Mouse (Mus musculus) midbrain, embryonic 14.5 days (tissue): ENCODE data around the gene Zfp1. TPM values are rescaled to one million over a fixed set of nuclear protein-coding genes. Genes with fewer than 3 reads are reported as not detected.

ENCODE experiments used
- ATAC-seq: fragments of 200-750 bp; cut with Nextera tagmentation; 2 replicates; pipeline ENCODE4 v1.8.0; 2017; ENCODE audit warnings: moderate number of reproducible peaks, moderate library complexity; ENCODE audit not compliant: low FRiP score, low TSS enrichment
- DNase-seq: peaks from one replicate; pipeline ENCODE4 v3.0.0-alpha.2; 2015
- H3K27ac ChIP-seq: fragments of 300-500 bp; sonication (generic); replicated peaks from 2 replicates; pipeline ENCODE4 v1.5.1; 2014; ENCODE audit warnings: mild to moderate bottlenecking, low read depth, low read length, moderate library complexity
- H3K27me3 ChIP-seq: fragments of 300-500 bp; sonication (generic); 2 replicates; pipeline ENCODE4 v1.6.1; 2014; ENCODE audit warnings: low read length, control low read depth, mixed read lengths; ENCODE audit not compliant: control insufficient read depth, insufficient read depth
- H3K36me3 ChIP-seq: fragments of 300-500 bp; sonication (generic); 2 replicates; pipeline ENCODE4 v1.6.1; 2014; ENCODE audit warnings: low read length, control low read depth; ENCODE audit not compliant: control insufficient read depth, insufficient read depth
- H3K4me1 ChIP-seq: fragments of 300-500 bp; sonication (generic); 2 replicates; pipeline ENCODE4 v1.6.1; 2014; ENCODE audit warnings: mild to moderate bottlenecking, antibody characterized with exemption, low read length, control low read depth; ENCODE audit not compliant: control insufficient read depth, insufficient read depth
- H3K4me2 ChIP-seq: fragments of 300-500 bp; sonication (generic); 2 replicates; pipeline ENCODE4 v1.6.1; 2014; ENCODE audit warnings: mild to moderate bottlenecking, low read length, moderate library complexity
- H3K4me3 ChIP-seq: fragments of 300-500 bp; sonication (generic); replicated peaks from 2 replicates; pipeline ENCODE4 v1.5.1; 2014; ENCODE audit warnings: low read depth, low read length
- H3K9ac ChIP-seq: fragments of 300-500 bp; sonication (generic); replicated peaks from 2 replicates; pipeline ENCODE4 v1.6.1; 2014; ENCODE audit warnings: mild to moderate bottlenecking, low read length, moderate library complexity
- H3K9me3 ChIP-seq: fragments of 300-500 bp; sonication (generic); 2 replicates; pipeline ENCODE4 v1.6.1; 2016; ENCODE audit warnings: low read length, control low read depth, mixed read lengths; ENCODE audit not compliant: control insufficient read depth
- WGBS: fragments of 180-500 bp; shearing (Covaris S2); extraction: QIAGEN DNeasy Blood & Tissue Kit; methylation state at CpG from one replicate; pipeline ENCODE4 v1.1.7; 2014; 5-methylcytosine and 5-hydroxymethylcytosine counted together
- polyA plus RNA-seq: library from polyadenylated mRNA; unstranded; fragments of >200 nt; fragmentation: Nextera tagmentation; extraction: Ambion mirVana; gene quantifications from 2 replicates; pipeline ENCODE4 v1.2.1, GENCODE M21; 2014

The Zfp1 gene
- 27.3 and 33.8 TPM in 2 replicates for polyA plus RNA-seq

GRCm38 (mm10) chr8:111643264-111644141 is at the start of gene Zfp1:
Zfp1 (plus strand) TSS chr8:111643401.
- peak within 1 kb of the TSS; percentile 83 for H3K9ac ChIP-seq
- no peaks in the 10 kb centered on the region for H3K9me3 ChIP-seq
- WGBS: under 1% methylated on average over 75 of the region's 75 CpGs
- H3K4me3 ChIP-seq: peak within 1 kb of the TSS; percentile 88
- 0 out of 2 replicates have a peak, but pooled peaks cover 8% of the 10 kb centered on the region for H3K4me1 ChIP-seq
- H3K27me3 ChIP-seq: no peaks in the 10 kb centered on the region
- peak within 1 kb of the TSS; percentile 94 for H3K27ac ChIP-seq
- no peaks in the 10 kb centered on the region for H3K36me3 ChIP-seq
- H3K4me2 ChIP-seq: peak within 1 kb of the TSS; percentile 64
- ATAC-seq: peak; percentile 98
- peak; percentile 98 for DNase-seq

- H3K9me3 ChIP-seq: no peaks in the 10 kb centered on the region
Measured at GRCm38 (mm10) chr8:111594044-111594840, 49.0 kb upstream of the Zfp1 start.

GRCm38 (mm10) chr8:111594951-111595350 is 48.2 kb upstream of the Zfp1 start:
- no peak for ATAC-seq
- no peaks in the 10 kb centered on the region for H3K9me3 ChIP-seq
- peaks cover 43% of the 10 kb centered on the region for H3K4me1 ChIP-seq
- 91% methylated on average over 2 of the region's 2 CpGs for WGBS
- H3K4me3 ChIP-seq: no peak overlapping the region
- H3K27ac ChIP-seq: peak overlapping the region; percentile 41; the same call in 1 of the 2 replicates
- H3K27me3 ChIP-seq: no peaks in the 10 kb centered on the region
- no peak overlapping the region for H3K9ac ChIP-seq
- no peak overlapping the region for H3K4me2 ChIP-seq
- 0 out of 2 replicates have a peak, but pooled peaks cover 3% of the 10 kb centered on the region for H3K36me3 ChIP-seq
- no peak for DNase-seq

More at GRCm38 (mm10) chr8:111594044-111594840, 49.0 kb upstream of the Zfp1 start:
- Histone ChIP-seq H3K4me1 (peaks cover 43% of the 10 kb centered on the region), H3K4me3 (no peak overlapping the region), H3K9ac (no peak overlapping the region), H3K36me3 (0 out of 2 replicates have a peak, but pooled peaks cover 3% of the 10 kb centered on the region), H3K27ac (no peak overlapping the region), H3K27me3 (no peaks in the 10 kb centered on the region), H3K4me2 (no peak overlapping the region)
- WGBS: 80% methylated on average over 3 of the region's 3 CpGs
- no peak for DNase-seq
- no peak for ATAC-seq

DNA sequence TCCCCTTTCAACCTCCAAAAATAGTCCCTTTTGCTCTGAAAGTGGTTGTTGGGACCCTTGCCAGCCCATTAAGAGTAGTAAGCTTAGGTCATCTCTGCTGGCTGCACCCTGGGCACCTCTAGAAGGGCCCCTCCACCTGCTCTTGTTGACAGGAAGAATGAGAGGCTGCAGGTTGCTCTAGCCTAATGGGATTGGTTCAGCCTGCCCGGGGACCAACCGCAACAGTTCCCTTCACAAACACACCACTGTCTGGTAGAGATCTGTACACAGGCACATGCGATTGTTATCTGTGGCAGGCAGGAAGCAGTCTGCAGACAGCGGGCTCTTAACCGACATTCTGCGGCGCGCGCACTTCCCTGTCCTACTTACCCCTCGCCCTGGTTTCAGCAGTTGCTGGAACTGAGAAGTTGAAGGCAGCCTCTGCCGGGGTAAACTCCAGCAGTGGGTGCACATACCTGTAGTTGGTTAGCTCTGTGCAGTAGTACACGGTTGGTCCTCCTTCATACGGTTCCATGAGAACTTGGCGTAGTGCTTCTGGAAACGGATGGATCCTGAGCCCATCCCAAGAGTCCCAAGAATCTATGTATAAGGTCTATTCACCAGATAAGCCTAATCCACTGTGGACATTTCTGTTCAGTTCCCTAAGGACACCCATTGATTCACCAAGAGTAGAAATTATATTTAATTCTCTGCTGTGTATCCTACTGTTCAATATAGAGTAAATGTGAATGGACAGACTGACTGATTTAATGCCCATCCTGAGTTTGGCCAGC is 47.3 kb upstream of the Zfp1 start:
- ATAC-seq (no peak), DNase-seq (no peak)
- Histone ChIP-seq H3K4me2 (no peak overlapping the region), H3K9ac (no peak overlapping the region), H3K27ac (peak overlapping the region; percentile 41; the same call in 1 of the 2 replicates), H3K4me3 (no peak overlapping the region), H3K27me3 (no peaks in the 10 kb centered on the region), H3K36me3 (0 out of 2 replicates have a peak, but pooled peaks cover 2% of the 10 kb centered on the region), H3K9me3 (no peaks in the 10 kb centered on the region), H3K4me1 (peaks cover 43% of the 10 kb centered on the region)
- 83% methylated on average over 15 of the region's 15 CpGs for WGBS

GRCm38 (mm10) chr8:111596485-111596821 is 46.7 kb upstream of the Zfp1 start:
- H3K27ac ChIP-seq: no peak overlapping the region
- no peaks in the 10 kb centered on the region for H3K36me3 ChIP-seq
- H3K9ac ChIP-seq: no peak overlapping the region
- no peak overlapping the region for H3K4me2 ChIP-seq
- peaks cover 43% of the 10 kb centered on the region for H3K4me1 ChIP-seq
- no peak overlapping the region for H3K4me3 ChIP-seq
- no peak for ATAC-seq
- no peak for DNase-seq
- H3K27me3 ChIP-seq: no peaks in the 10 kb centered on the region
- no peaks in the 10 kb centered on the region for H3K9me3 ChIP-seq
- 69% methylated on average over 3 of the region's 3 CpGs for WGBS

GRCm38 (mm10) chr8:111597310-111597709 is 45.9 kb upstream of the Zfp1 start:
- no peak for ATAC-seq
- 78% methylated on average over 1 of the region's 1 CpGs for WGBS
- Histone ChIP-seq H3K4me2 (no peak overlapping the region), H3K9me3 (no peaks in the 10 kb centered on the region), H3K4me1 (peaks cover 37% of the 10 kb centered on the region), H3K27me3 (no peaks in the 10 kb centered on the region), H3K9ac (no peak overlapping the region), H3K36me3 (no peaks in the 10 kb centered on the region), H3K4me3 (no peak overlapping the region), H3K27ac (peak overlapping the region; percentile 6; the same call in 1 of the 2 replicates)
- no peak for DNase-seq

- ATAC-seq (no peak), DNase-seq (no peak)
- no peak overlapping the region for H3K27ac ChIP-seq
- no peak overlapping the region for H3K9ac ChIP-seq
- no peak overlapping the region for H3K4me3 ChIP-seq
- no peaks in the 10 kb centered on the region for H3K9me3 ChIP-seq
- no peak overlapping the region for H3K4me2 ChIP-seq
- no peaks in the 10 kb centered on the region for H3K27me3 ChIP-seq
- no peaks in the 10 kb centered on the region for H3K36me3 ChIP-seq
- H3K4me1 ChIP-seq: peaks cover 24% of the 10 kb centered on the region
- WGBS: 81% methylated on average over 9 of the region's 9 CpGs
Measured at GRCm38 (mm10) chr8:111599707-111600444, 43.3 kb upstream of the Zfp1 start.
